Mouse (Mus musculus): Measurements from ENCODE around the gene Timd2.

DNA sequence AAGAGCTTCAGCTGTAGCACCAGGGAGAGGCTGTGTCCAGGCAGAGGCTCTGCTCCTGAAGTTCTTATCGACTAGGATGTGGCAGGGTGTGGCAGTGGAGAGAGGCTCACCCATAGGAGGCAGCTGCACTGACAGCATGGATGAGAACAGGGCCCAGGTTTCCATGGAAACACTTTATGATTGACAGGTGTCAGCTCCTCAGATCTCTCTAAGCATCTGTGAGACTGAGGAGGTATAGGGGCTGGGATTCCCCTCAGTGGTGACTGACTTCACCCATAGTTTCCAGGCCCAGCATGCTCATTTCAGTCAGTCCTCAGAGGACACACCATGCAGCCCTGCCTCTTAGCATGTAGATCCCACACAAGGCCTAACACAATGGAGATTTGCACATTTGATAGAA is 24.0 kb downstream of the Timd2 start:
- TF ChIP-seq POLR2A (IDR thresholded peaks at IDR 0.05; ENCODE audit: borderline replicate concordance, control insufficient read depth, low read depth, low read length) (no peak), CTCF (IDR thresholded peaks at IDR 0.05; ENCODE audit: control insufficient read depth, insufficient read depth, low read length) (no peak)
